Mouse (Mus musculus): ENCODE measurements around the gene 1700001C02Rik.
A peak's percentile ranks its signal among the peaks of the same experiment; 100 is the strongest.

Gene 1700001C02Rik

GRCm38 (mm10) chr5:30465861-30466260 is at the start of gene 1700001C02Rik:
1700001C02Rik (plus strand) TSS chr5:30466047.
- peak; percentile 20 for DNase-seq (ENCODE audit: low spot score)

- no peak for DNase-seq (ENCODE audit: low spot score)
Measured at GRCm38 (mm10) chr5:30416665-30417064, 49.2 kb upstream of the 1700001C02Rik start.

GRCm38 (mm10) chr5:30423121-30423520 is 42.7 kb upstream of the 1700001C02Rik start:
- no peak for DNase-seq (ENCODE audit: low spot score)

GRCm38 (mm10) chr5:30423572-30424244 is 42.1 kb upstream of the 1700001C02Rik start:
- DNase-seq (ENCODE audit: low spot score) = peak; percentile 55

GRCm38 (mm10) chr5:30427406-30427805 is 38.4 kb upstream of the 1700001C02Rik start:
- no peak for DNase-seq (ENCODE audit: low spot score)

GRCm38 (mm10) chr5:30438931-30439330 is 26.9 kb upstream of the 1700001C02Rik start:
- no peak for DNase-seq (ENCODE audit: low spot score)

- DNase-seq (ENCODE audit: low spot score) = no peak
Measured at GRCm38 (mm10) chr5:30440308-30440906, 25.4 kb upstream of the 1700001C02Rik start.

GRCm38 (mm10) chr5:30442196-30442595 is 23.7 kb upstream of the 1700001C02Rik start:
- DNase-seq (ENCODE audit: low spot score) = no peak

GRCm38 (mm10) chr5:30444327-30444895 is 21.4 kb upstream of the 1700001C02Rik start:
- no peak for DNase-seq (ENCODE audit: low spot score)

DNA sequence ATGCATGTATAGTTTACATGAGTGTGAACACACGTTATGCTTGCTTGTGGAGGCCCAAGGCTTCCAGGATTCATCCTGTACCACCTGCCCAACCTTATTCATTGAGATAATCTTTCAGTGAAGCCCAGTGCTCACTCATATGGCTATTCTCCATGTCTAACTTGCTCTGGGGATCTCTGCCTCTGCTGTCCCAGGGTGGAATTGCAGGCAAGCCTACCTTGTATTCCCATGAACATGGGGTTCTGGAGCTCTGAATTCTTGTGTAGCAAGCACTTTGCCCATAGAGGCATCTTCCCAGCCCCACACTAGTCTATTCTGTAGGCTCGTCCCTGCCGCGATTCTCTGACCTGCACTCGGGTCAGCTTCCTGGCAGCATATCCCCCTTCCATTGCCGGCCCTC is 9.8 kb upstream of the 1700001C02Rik start:
- peak; percentile 24 for DNase-seq (ENCODE audit: low spot score)

DNA sequence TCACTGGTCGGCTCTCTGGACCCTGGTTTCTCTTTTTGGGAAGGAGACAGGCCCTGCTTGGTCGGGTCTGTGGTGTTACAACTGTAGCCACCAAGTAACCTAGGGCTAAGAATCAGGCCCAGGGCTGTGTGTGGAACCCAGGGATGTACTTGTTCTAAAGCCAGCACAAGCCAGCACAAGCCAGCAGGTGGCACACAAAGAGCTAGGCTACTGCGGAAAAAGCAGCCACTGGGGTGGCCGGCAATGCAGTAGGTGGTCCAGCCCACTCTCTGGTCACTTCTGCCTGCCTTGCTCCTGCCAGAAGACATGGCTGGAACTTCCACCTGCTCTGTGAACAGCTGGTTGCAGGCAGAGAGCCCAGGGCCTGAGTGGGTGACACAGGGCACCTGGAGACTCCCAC is 5.7 kb upstream of the 1700001C02Rik start:
- DNase-seq (ENCODE audit: low spot score) = peak; percentile 45

- DNase-seq (ENCODE audit: low spot score) = peak; percentile 18
Measured at GRCm38 (mm10) chr5:30461821-30462220, 4.0 kb upstream of the 1700001C02Rik start, which contains the start of gene Otof. Otof (minus strand) TSS chr5:30461932.

DNA sequence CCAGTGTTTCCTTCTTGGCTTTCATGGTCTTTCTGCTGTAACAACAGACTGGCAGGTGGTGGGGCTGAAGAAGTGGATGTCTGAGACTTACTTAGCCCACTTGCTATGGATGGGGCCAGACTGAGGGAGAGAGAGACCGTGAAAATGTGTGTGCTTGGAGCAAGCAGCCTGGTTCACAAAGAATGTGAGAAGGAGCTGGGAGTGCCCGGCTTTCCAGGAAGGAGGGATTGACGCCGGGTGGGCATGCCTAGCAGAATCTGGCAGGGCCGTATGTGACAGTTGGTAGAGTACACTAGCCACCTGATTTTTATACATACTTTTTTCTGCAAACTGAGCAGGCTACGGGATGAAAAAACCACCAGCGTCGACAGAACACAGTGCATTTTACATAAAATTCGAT is 468 bp downstream of the 1700001C02Rik start:
- DNase-seq (ENCODE audit: low spot score) = no peak

- DNase-seq (ENCODE audit: low spot score) = peak; percentile 21
Measured at GRCm38 (mm10) chr5:30470454-30470853, 4.6 kb downstream of the 1700001C02Rik start.

DNA sequence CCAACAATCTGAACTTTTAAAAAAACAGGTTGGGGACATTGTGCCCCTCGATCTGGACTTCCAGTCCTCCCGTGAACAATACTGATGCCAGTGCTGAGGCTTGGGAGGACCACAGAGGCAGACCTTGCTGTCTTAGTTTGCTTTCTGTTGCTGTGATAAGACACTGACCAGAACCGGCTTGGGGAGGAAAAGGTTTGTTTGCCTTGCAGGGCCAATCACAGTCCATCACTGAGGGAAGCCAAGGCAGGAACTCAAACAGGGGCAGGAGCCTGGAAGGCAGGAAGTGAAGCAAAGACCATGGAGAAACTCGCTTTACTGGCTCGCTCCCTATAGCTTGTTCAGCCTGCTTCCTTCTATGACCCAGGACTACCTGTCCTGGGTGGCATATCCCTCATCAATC is 6.3 kb downstream of the 1700001C02Rik start:
- DNase-seq (ENCODE audit: low spot score) = no peak

DNA sequence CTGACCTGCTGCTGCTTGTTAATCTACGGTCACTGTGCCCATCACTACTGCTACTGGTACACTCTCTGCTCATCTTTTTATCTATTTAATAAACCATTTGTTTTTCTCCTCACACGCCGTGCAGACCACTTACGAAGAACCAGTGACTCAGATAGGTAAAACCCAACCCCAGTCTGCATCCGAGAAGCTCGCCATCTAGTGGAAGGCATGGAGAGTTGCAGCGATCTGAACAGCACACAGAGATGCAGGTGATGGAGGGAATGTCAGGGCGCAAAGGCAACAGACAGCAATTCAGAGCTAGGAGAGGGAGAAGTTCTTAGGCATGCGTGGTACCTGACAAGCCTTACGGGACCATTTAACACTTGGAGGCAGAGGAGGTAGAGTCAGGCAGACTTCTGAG is 10.7 kb downstream of the 1700001C02Rik start:
- peak; percentile 65 for DNase-seq (ENCODE audit: low spot score)

DNA sequence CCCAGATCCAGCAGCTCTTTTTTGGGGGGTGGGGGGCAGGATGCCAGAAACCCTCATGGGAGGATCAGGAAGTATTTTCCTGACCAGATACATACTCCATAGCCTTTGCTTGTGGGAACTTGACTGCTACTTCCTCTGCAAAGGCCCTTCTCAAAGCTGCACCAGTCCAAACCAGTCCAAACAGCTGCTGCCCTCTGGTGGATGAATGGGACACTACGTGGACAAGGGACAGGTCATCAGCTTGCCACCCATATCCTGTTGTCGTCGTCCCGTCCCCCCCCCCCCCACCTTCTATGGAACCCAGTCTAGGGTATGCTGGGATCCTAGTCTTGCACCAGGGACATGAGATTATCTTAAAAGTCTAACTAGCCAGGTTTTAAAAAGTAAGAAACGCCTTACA is 16.5 kb downstream of the 1700001C02Rik start:
- peak; percentile 89 for DNase-seq (ENCODE audit: low spot score)

GRCm38 (mm10) chr5:30483533-30483932 is 17.7 kb downstream of the 1700001C02Rik start:
- DNase-seq (ENCODE audit: low spot score) = no peak

DNA sequence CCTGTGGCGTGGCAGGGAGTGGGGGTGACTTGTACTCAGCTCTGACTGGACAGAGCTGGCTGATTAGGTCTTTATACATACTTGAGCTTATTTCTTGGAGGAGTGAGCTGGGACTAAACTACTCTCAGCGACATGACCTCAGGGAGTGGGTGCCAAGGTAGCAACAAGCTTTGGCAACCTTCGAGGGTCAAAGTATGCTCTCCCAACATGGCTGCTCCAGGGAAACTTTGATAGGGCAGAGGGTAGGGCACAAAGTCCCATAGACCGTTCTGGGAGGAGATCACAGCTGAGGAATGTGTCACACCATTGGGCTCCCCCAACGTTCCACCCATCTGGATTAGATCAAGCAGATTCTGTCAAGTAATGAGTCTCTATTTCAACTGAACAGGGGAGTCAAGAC is 18.7 kb downstream of the 1700001C02Rik start:
- no peak for DNase-seq (ENCODE audit: low spot score)

GRCm38 (mm10) chr5:30485136-30485535 is 19.3 kb downstream of the 1700001C02Rik start:
- no peak for DNase-seq (ENCODE audit: low spot score)

DNA sequence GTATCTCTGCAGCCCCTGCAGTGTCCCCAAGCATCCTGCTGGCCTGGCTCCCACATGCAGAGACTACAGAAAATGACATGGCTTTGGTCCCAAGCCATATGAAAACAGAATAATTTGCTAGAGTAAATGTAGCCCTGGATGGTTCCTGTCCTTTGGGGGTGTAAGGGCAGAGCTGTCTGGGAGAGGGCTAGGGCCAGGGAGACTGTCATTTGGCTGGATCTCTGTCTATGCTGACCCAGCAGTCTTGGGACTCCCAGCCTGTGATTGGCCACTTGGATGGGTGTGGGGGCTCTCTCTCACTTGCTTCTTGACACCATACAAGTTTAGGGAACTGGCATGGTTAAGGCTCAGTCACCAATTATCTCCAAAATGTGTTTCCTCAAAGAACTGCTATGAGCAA is 24.4 kb downstream of the 1700001C02Rik start:
- DNase-seq (ENCODE audit: low spot score) = no peak

GRCm38 (mm10) chr5:30490845-30491244 is 25.0 kb downstream of the 1700001C02Rik start:
- DNase-seq (ENCODE audit: low spot score) = no peak

DNA sequence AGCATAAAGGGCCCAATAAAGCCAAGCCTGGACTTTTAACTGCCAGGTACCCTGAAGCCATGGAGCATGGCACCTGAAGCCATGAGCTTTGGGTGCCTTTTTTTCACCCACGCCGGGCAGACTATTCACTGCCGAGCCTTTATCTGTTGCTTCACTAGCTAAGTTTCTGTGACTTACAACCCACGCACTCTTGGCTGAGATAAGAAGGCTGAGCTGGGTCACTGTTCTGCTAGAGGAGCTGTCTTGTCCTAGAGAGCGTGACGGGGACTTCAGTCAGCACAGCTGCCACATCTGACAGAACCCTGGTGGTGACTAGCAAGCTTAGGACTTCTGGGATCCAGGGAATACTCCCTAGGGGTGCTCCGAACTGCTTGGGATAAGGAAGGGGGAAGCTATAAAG is 27.9 kb downstream of the 1700001C02Rik start:
- DNase-seq (ENCODE audit: low spot score) = no peak
